Mouse (Mus musculus) MEL (cell line): ENCODE data around the gene Capza3. TPM values are rescaled to one million over a fixed set of nuclear protein-coding genes. Genes with fewer than 3 reads are reported as not detected.

Source experiments
- DNase-seq: peaks from one replicate; pipeline ENCODE4 v3.0.0; 2011; ENCODE audit warnings: low read depth, low spot score
- H3K27ac ChIP-seq: 2 replicates; pipeline ENCODE4 v1.5.1; 2012; ENCODE audit warnings: low read depth, mild to moderate bottlenecking, control low read depth, low read length, moderate library complexity; ENCODE audit not compliant: control insufficient read depth
- H3K27me3 ChIP-seq, 2 experiments: fragments of 150-350 bp in 1 of 2; sonication (generic) in 1 of 2; 2 replicates each; pipeline ENCODE4 v1.6.1; 2012; ENCODE audit warnings: low read length in 2 of 2, mild to moderate bottlenecking in 2 of 2, improper control_type of control experiment in 1 of 2, moderate library complexity in 1 of 2; ENCODE audit not compliant: insufficient read depth in 2 of 2, control insufficient read depth in 1 of 2
- H3K36me3 ChIP-seq, 2 experiments: 2 replicates each; pipeline ENCODE4 v1.6.1; 2012 to 2014; ENCODE audit warnings: low read length in 2 of 2, improper control_type of control experiment in 1 of 2, inconsistent platforms in 1 of 2, mild to moderate bottlenecking in 1 of 2; ENCODE audit not compliant: insufficient read depth in 2 of 2, control insufficient read depth in 1 of 2
- H3K4me1 ChIP-seq, 2 experiments: fragments of 150-350 bp in 1 of 2; sonication (generic) in 1 of 2; 2 replicates each; pipeline ENCODE4 v1.6.1; 2012; ENCODE audit warnings: low read length in 2 of 2, improper control_type of control experiment in 1 of 2, mild to moderate bottlenecking in 1 of 2; ENCODE audit not compliant: insufficient read depth in 2 of 2, control insufficient read depth in 1 of 2
- H3K4me3 ChIP-seq, 2 experiments: fragments of 150-350 bp in 1 of 2; sonication (generic) in 1 of 2; 2 replicates each; pipeline ENCODE4 v1.5.1; 2012; ENCODE audit warnings: low read depth in 2 of 2, low read length in 2 of 2, mild to moderate bottlenecking in 2 of 2, moderate library complexity in 2 of 2, control low read depth in 1 of 2, improper control_type of control experiment in 1 of 2; ENCODE audit not compliant: control insufficient read depth in 1 of 2, insufficient read depth in 1 of 2
- H3K79me2 ChIP-seq: 2 replicates; pipeline ENCODE4 v1.6.1; 2012; ENCODE audit warnings: mild to moderate bottlenecking, low read length, moderate library complexity; ENCODE audit not compliant: control insufficient read depth, poor library complexity, insufficient read depth
- H3K9ac ChIP-seq: 2 replicates; pipeline ENCODE4 v1.6.1; 2012; ENCODE audit warnings: low read depth, mild to moderate bottlenecking, control low read depth, low read length, moderate library complexity; ENCODE audit not compliant: control insufficient read depth, poor library complexity, severe bottlenecking
- H3K9me3 ChIP-seq: fragments of 150-350 bp; sonication (generic); replicated peaks from 2 replicates; pipeline ENCODE4 v1.6.1; 2012; ENCODE audit warnings: mild to moderate bottlenecking, low read length, improper control_type of control experiment, moderate library complexity; ENCODE audit not compliant: insufficient read depth
- BHLHE40 ChIP-seq: IDR thresholded peaks from 2 replicates; pipeline ENCODE4 v1.6.1; 2012; ENCODE audit warnings: low read depth, mild to moderate bottlenecking, inconsistent platforms, low read length, improper control_type of control experiment, borderline replicate concordance
- CHD1 ChIP-seq: IDR thresholded peaks from 2 replicates; pipeline ENCODE4 v1.6.1; 2012; ENCODE audit warnings: low read depth, mild to moderate bottlenecking, inconsistent platforms, low read length, improper control_type of control experiment
- CHD2 ChIP-seq: IDR thresholded peaks from 2 replicates; pipeline ENCODE4 v1.6.1; 2011; ENCODE audit warnings: low read length, improper control_type of control experiment
- CTCF ChIP-seq, 3 experiments: IDR thresholded peaks in 2 of 3; conservative IDR thresholded peaks in 1 of 3; 2 replicates each; pipeline ENCODE4 v1.5.1; 2011 to 2012; ENCODE audit warnings: low read length in 3 of 3, low read depth in 2 of 3, mild to moderate bottlenecking in 2 of 3, improper control_type of control experiment in 1 of 3, inconsistent platforms in 1 of 3, mixed read lengths in 1 of 3, moderate library complexity in 1 of 3; ENCODE audit not compliant: control insufficient read depth in 1 of 3, insufficient read depth in 1 of 3, poor library complexity in 1 of 3, severe bottlenecking in 1 of 3
- ELF1 ChIP-seq: IDR thresholded peaks from 2 replicates; pipeline ENCODE4 v1.6.1; 2014; ENCODE audit warnings: low read depth, mild to moderate bottlenecking, inconsistent platforms, low read length, improper control_type of control experiment, moderate library complexity
- EP300 ChIP-seq, 2 experiments: IDR thresholded peaks; 2 replicates each; pipeline ENCODE4 v1.6.1; 2011; ENCODE audit warnings: improper control_type of control experiment in 2 of 2, low read length in 2 of 2, low read depth in 1 of 2, mild to moderate bottlenecking in 1 of 2
- HCFC1 ChIP-seq: IDR thresholded peaks from 2 replicates; pipeline ENCODE4 v1.6.1; 2012; ENCODE audit warnings: low read depth, mild to moderate bottlenecking, inconsistent platforms, low read length, improper control_type of control experiment, moderate library complexity
- MAFK ChIP-seq: IDR thresholded peaks from 2 replicates; pipeline ENCODE4 v1.6.1; 2011; ENCODE audit warnings: low read depth, mild to moderate bottlenecking, low read length, improper control_type of control experiment, borderline replicate concordance
- MAZ ChIP-seq: IDR thresholded peaks from 2 replicates; pipeline ENCODE4 v1.6.1; 2012; ENCODE audit warnings: low read depth, mild to moderate bottlenecking, inconsistent platforms, low read length, improper control_type of control experiment
- MXI1 ChIP-seq: IDR thresholded peaks from 2 replicates; pipeline ENCODE4 v1.6.1; 2011; ENCODE audit warnings: mild to moderate bottlenecking, low read depth, low read length, improper control_type of control experiment
- MYB ChIP-seq: IDR thresholded peaks from 2 replicates; pipeline ENCODE4 v1.6.1; 2011; ENCODE audit warnings: mild to moderate bottlenecking, low read depth, low read length, improper control_type of control experiment
- NELFE ChIP-seq: IDR thresholded peaks from 2 replicates; pipeline ENCODE4 v1.6.1; 2011; ENCODE audit warnings: low read depth, low read length, improper control_type of control experiment
- POLR2A ChIP-seq, 2 experiments: IDR thresholded peaks; 2 replicates each; pipeline ENCODE4 v1.6.1; 2011 to 2012; ENCODE audit warnings: low read length in 2 of 2, mild to moderate bottlenecking in 2 of 2, control low read depth in 1 of 2, improper control_type of control experiment in 1 of 2, low read depth in 1 of 2, moderate library complexity in 1 of 2; ENCODE audit not compliant: control insufficient read depth in 1 of 2, insufficient read depth in 1 of 2, poor library complexity in 1 of 2
- POLR2AphosphoS2 ChIP-seq: IDR thresholded peaks from 2 replicates; pipeline ENCODE4 v1.6.1; 2011; ENCODE audit warnings: low read length, improper control_type of control experiment
- POLR2AphosphoS5 ChIP-seq: IDR thresholded peaks from 2 replicates; pipeline ENCODE4 v1.6.1; 2012; ENCODE audit warnings: low read depth, borderline replicate concordance, mild to moderate bottlenecking, inconsistent platforms, low read length, moderate library complexity, mixed read lengths
- SIN3A ChIP-seq: IDR thresholded peaks from 2 replicates; pipeline ENCODE4 v1.6.1; 2012; ENCODE audit warnings: low read length, improper control_type of control experiment, inconsistent platforms
- SMC3 ChIP-seq: IDR thresholded peaks from 2 replicates; pipeline ENCODE4 v1.6.1; 2011; ENCODE audit warnings: low read depth, low read length, improper control_type of control experiment
- TBP ChIP-seq: IDR thresholded peaks from 2 replicates; pipeline ENCODE4 v1.8.0; 2011; ENCODE audit warnings: low read depth, low read length, improper control_type of control experiment
- TCF12 ChIP-seq: IDR thresholded peaks from 2 replicates; pipeline ENCODE4 v1.6.1; 2014; ENCODE audit warnings: low read depth, mild to moderate bottlenecking, inconsistent platforms, low read length, improper control_type of control experiment, moderate library complexity
- USF2 ChIP-seq, 2 experiments: IDR thresholded peaks; 2 replicates each; pipeline ENCODE4 v1.6.1; 2011 to 2012; ENCODE audit warnings: improper control_type of control experiment in 2 of 2, low read length in 2 of 2, borderline replicate concordance in 1 of 2, inconsistent platforms in 1 of 2, low read depth in 1 of 2, mild to moderate bottlenecking in 1 of 2; ENCODE audit not compliant: insufficient read depth in 1 of 2
- ZKSCAN1 ChIP-seq: IDR thresholded peaks from 2 replicates; pipeline ENCODE4 v1.6.1; 2012; ENCODE audit warnings: low read depth, mild to moderate bottlenecking, inconsistent platforms, low read length, improper control_type of control experiment, moderate library complexity
- polyA plus RNA-seq, 2 experiments: library from polyadenylated mRNA; stranded (reverse) in 1 of 2; unstranded in 1 of 2; fragments of >175 nt in 1 of 2; fragments of >200 nt in 1 of 2; gene quantifications; 2 replicates each; pipeline versions ENCODE4 v1.2.1 to v1.2.4; 2012; ENCODE audit warnings: low replicate concordance in 2 of 2, low read depth in 1 of 2; ENCODE audit not compliant: insufficient read length in 2 of 2, insufficient read depth in 1 of 2, missing spikeins in 1 of 2
- total RNA-seq: library from RNA; depleted of rRNA; stranded (reverse); fragments of 300-350 nt; gene quantifications from 2 replicates; pipeline ENCODE4 v1.2.3, GENCODE M21; 2012; rRNA removed

The Capza3 gene
- total RNA-seq (not detected in 2 replicates), polyA plus RNA-seq (not detected)

GRCm38 (mm10) chr6:140040952-140041351 lies at the start of gene Capza3:
Gene Capza3, plus strand, starts transcription at chr6:140041252.
- Histone ChIP-seq H3K36me3 (no peaks in the 10 kb centered on the region), H3K27me3 (no peaks in the 10 kb centered on the region), H3K79me2 (no peaks in the 10 kb centered on the region), H3K27ac (no peak within 1 kb of the TSS), H3K4me3 (no peak within 1 kb of the TSS), H3K4me1 (no peaks in the 10 kb centered on the region), H3K9me3 (no peaks in the 10 kb centered on the region), H3K9ac (no peak within 1 kb of the TSS)
- DNase-seq, result no peak
- TF ChIP-seq POLR2A (IDR thresholded peaks at IDR 0.05; ENCODE audit: control insufficient read depth in 1 of 2, insufficient read depth in 1 of 2, low read depth in 1 of 2, low read length in 2 of 2, poor library complexity in 1 of 2) (no peak), MAZ (no peak), ZKSCAN1 (no peak)

- no peak for DNase-seq
- TF ChIP-seq NELFE, result no peak
- TF ChIP-seq CTCF (IDR thresholded peaks at IDR 0.05 in 2 of 3, conservative IDR thresholded peaks at IDR 0.05 in 1 of 3; ENCODE audit: control insufficient read depth in 1 of 3, insufficient read depth in 1 of 3, low read depth in 2 of 3, low read length in 3 of 3, poor library complexity in 1 of 3, severe bottlenecking in 1 of 3), result 0 out of 6 replicates have a peak, but pooled peaks of 1 of the 3 experiments have one; percentile 1
- Histone ChIP-seq H3K79me2 (no peaks in the 10 kb centered on the region), H3K9me3 (no peaks in the 10 kb centered on the region), H3K4me3 (no peak overlapping the region), H3K9ac (no peak overlapping the region), H3K27ac (no peak overlapping the region), H3K27me3 (no peaks in the 10 kb centered on the region), H3K36me3 (no peaks in the 10 kb centered on the region), H3K4me1 (no peaks in the 10 kb centered on the region)
These were observed 35.9 kb upstream of the Capza3 start for GRCm38 (mm10) chr6:140005181-140005580.

- no peaks in the 10 kb centered on the region for H3K9me3 ChIP-seq
- no peaks in the 10 kb centered on the region for H3K79me2 ChIP-seq
These were observed 16.6 kb upstream of the Capza3 start for GRCm38 (mm10) chr6:140024404-140024803.

GRCm38 (mm10) chr6:140041357-140041756 lies 305 bp downstream of the Capza3 start, which contains the start of gene Plcz1:
Gene Plcz1, minus strand, starts transcription at chr6:140041457.
- H3K9ac ChIP-seq, result no peak within 1 kb of the TSS
- TF ChIP-seq HCFC1 (no peak), MAFK (no peak), CHD2 (no peak), MYB (no peak), SMC3 (no peak), ELF1 (no peak), MAZ (no peak), POLR2AphosphoS2 (no peak), CTCF (IDR thresholded peaks at IDR 0.05 in 2 of 3, conservative IDR thresholded peaks at IDR 0.05 in 1 of 3; ENCODE audit: control insufficient read depth in 1 of 3, insufficient read depth in 1 of 3, low read depth in 2 of 3, low read length in 3 of 3, poor library complexity in 1 of 3, severe bottlenecking in 1 of 3) (no peak), CHD1 (no peak), EP300 (IDR thresholded peaks at IDR 0.05; ENCODE audit: low read depth in 1 of 2, low read length in 2 of 2) (no peak), SIN3A (no peak), USF2 (IDR thresholded peaks at IDR 0.05; ENCODE audit: borderline replicate concordance in 1 of 2, insufficient read depth in 1 of 2, low read depth in 1 of 2, low read length in 2 of 2) (no peak), BHLHE40 (no peak)
- TF ChIP-seq, all 39 proteins: peak for 0
- H3K27me3 ChIP-seq, result no peaks in the 10 kb centered on the region
- H3K4me3 ChIP-seq, result no peak within 1 kb of the TSS
- H3K9me3 ChIP-seq, result no peaks in the 10 kb centered on the region
- no peak for DNase-seq
- no peaks in the 10 kb centered on the region for H3K36me3 ChIP-seq
- H3K27ac ChIP-seq, result no peak within 1 kb of the TSS
- no peaks in the 10 kb centered on the region for H3K79me2 ChIP-seq
- no peaks in the 10 kb centered on the region for H3K4me1 ChIP-seq

More at GRCm38 (mm10) chr6:140024404-140024803, 16.6 kb upstream of the Capza3 start:
- TF ChIP-seq POLR2AphosphoS5 (no peak), MXI1 (no peak), TCF12 (no peak), TBP (no peak), ELF1 (no peak)
- Histone ChIP-seq H3K4me1 (no peaks in the 10 kb centered on the region), H3K36me3 (no peaks in the 10 kb centered on the region), H3K27me3 (no peaks in the 10 kb centered on the region), H3K27ac (no peak overlapping the region), H3K9ac (no peak overlapping the region), H3K4me3 (no peak overlapping the region)
- DNase-seq, result no peak
